Mouse (Mus musculus): ENCODE data around the gene Twist1. TPM values are rescaled to one million over a fixed set of nuclear protein-coding genes. Genes with fewer than 3 reads are reported as not detected.

Gene Twist1
- total RNA-seq, 2 experiments from 2014 or later: 1.6 TPM

DNA sequence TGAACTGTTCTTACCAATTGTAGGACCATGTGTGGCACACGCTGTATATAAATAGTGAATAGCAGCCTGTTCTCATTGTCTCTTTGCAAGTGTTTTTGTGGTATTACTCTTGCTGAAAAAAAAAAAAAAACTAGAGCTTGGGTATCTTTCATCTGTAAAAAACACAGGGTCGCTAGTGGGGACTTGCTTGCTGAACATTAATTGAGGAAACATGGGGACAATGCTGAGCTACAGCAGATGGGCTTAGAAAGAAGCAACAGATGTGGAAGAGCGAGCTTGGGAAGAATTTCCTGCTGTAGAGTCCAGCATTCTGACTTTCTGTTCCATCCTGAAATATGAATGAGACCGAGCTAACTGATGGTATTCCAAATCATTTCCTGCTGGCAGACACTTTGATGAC, 22.7 kb downstream of the Twist1 start:
- Histone ChIP-seq H3K27ac (no peak overlapping the region), H3K4me3 (no peak overlapping the region)
- TF ChIP-seq CTCF (conservative IDR thresholded peaks at IDR 0.05): no peak
- DNase-seq (ENCODE audit: low spot score in 2 of 2): no peak

DNA sequence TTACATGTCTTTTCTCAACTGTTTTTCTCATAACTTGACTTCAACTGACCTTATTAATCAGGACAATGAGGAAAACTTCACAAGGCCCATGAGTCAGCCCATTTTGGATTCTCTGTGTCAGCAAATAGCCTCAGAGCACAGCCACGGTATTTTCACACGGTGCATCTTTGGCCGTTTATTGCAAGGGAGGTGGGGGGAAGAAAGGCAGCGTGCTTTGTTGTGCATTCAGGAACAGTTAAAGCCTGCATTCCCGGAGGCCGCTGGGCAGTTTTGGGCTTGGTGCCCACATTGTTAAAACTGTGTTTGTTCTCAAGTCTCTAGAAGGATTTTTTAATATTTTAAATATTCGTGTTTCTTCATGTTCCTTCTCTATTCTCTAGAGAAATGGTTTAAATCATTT, 24.0 kb downstream of the Twist1 start:
- H3K27ac ChIP-seq: no peak overlapping the region
- TF ChIP-seq CTCF (conservative IDR thresholded peaks at IDR 0.05): no peak
- no peak for DNase-seq (ENCODE audit: low spot score in 2 of 2)
- no peak overlapping the region for H3K4me3 ChIP-seq

DNA sequence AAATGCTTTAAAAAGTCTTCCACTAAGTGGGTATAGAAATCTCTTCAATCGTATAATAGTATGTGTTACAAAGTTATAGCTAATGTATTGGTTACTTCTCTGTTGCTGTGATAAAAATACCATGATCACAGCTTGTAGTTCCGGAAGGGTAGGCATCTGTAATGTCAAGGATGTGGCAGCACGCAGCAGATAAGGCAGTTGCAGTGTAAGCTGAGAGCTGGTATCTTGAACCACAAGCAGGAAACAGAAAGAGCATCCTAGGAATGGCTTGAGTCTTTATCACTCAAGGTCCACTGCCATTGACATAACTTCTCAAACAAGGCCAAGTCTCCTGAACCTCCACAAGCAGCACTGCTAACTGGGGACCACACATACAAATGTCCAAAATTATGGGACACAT, 35.7 kb downstream of the Twist1 start:
- DNase-seq (ENCODE audit: low spot score in 2 of 2): no peak
- H3K27ac ChIP-seq: no peak overlapping the region
- TF ChIP-seq CTCF (conservative IDR thresholded peaks at IDR 0.05): no peak
- no peak overlapping the region for H3K4me3 ChIP-seq

Other genes with a start within 250 kb of the Twist1 start
- not detected for gene Ferd3l, start 29.2 kb upstream of the Twist1 start, total RNA-seq (2021)

All from layer of hippocampus, adult 2 months (tissue).